Mouse (Mus musculus): ENCODE data around the gene Trip13.

DNA sequence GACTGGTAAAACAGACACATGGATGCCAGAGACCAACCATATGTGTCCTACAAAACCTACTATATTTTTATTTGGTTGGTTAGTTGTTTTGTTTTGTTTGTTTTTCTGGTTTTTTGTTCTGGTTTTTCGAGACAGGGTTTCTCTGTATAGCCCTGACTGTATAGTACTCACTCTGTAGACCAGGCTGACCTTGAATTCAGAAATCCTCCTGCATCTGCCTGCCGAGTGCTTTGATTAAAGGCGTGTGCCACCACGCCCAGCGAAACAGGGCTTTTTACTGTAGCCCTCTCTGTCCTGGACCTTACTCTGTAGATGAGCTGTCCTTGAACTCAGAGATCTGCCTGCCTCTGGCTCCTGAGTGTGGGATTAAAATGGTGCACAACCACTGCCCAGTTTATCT is 1.5 kb upstream of the Trip13 start:
- TF ChIP-seq TCF12 (IDR thresholded peaks at IDR 0.05; ENCODE audit: low read depth, low read length) (no peak), MAZ (IDR thresholded peaks at IDR 0.05; ENCODE audit: low read depth, low read length) (no peak), ELF1 (IDR thresholded peaks at IDR 0.05; ENCODE audit: low read depth, low read length) (no peak), KAT2A (IDR thresholded peaks at IDR 0.05; ENCODE audit: insufficient replicate concordance, low read length) (no peak), JUND (conservative IDR thresholded peaks at IDR 0.05; ENCODE audit: low read depth, low read length) (no peak), ZC3H11A (IDR thresholded peaks at IDR 0.05; ENCODE audit: low read depth, low read length) (no peak)
